Mouse (Mus musculus) heart, adult 2 months (tissue): ENCODE data around the gene Qpctl. TPM values are rescaled to one million over a fixed set of nuclear protein-coding genes. Genes with fewer than 3 reads are reported as not detected.

Experiments
- DNase-seq, 2 experiments: peaks; one replicate each; pipeline ENCODE4 v3.0.0; 2021
- H3K27ac ChIP-seq: fragments of 200-600 bp; 2 replicates; pipeline ENCODE4 v1.8.1; 2022
- H3K27me3 ChIP-seq: fragments of 200-500 bp; 2 replicates; pipeline ENCODE4 v1.6.1; 2012; ENCODE audit warnings: mild to moderate bottlenecking, low read length, inconsistent platforms, mixed read lengths; ENCODE audit not compliant: control insufficient read depth, insufficient read depth
- H3K36me3 ChIP-seq: fragments of 200-500 bp; 2 replicates; pipeline ENCODE4 v1.6.1; 2012; ENCODE audit warnings: low read length, inconsistent platforms; ENCODE audit not compliant: control insufficient read depth, insufficient read depth
- H3K4me1 ChIP-seq: fragments of 200-500 bp; 2 replicates; pipeline ENCODE4 v1.6.1; 2011; ENCODE audit warnings: low read length; ENCODE audit not compliant: control insufficient read depth, insufficient read depth
- H3K4me3 ChIP-seq: fragments of 200-600 bp; 2 replicates; pipeline ENCODE4 v1.8.1; 2022
- H3K79me2 ChIP-seq: fragments of 200-500 bp; replicated peaks from 2 replicates; pipeline ENCODE4 v1.6.1; 2012; ENCODE audit warnings: mild to moderate bottlenecking, inconsistent platforms, low read length, moderate library complexity, mixed read lengths; ENCODE audit not compliant: control insufficient read depth, insufficient read depth
- H3K9ac ChIP-seq: fragments of 200-500 bp; 2 replicates; pipeline ENCODE4 v1.6.1; 2012; ENCODE audit warnings: low read depth, mild to moderate bottlenecking, control low read depth, inconsistent platforms, low read length, mixed read lengths
- CTCF ChIP-seq: fragments of 200-600 bp; IDR thresholded peaks from 2 replicates; pipeline ENCODE4 v1.8.1; 2022; ENCODE audit warnings: antibody characterized with exemption, mild to moderate bottlenecking, moderate library complexity
- EP300 ChIP-seq: fragments of 200-500 bp; IDR thresholded peaks from 2 replicates; pipeline ENCODE4 v1.6.1; 2011; ENCODE audit warnings: low read depth, low read length, control low read depth; ENCODE audit not compliant: insufficient read depth
- POLR2A ChIP-seq: fragments of 200-500 bp; IDR thresholded peaks from 2 replicates; pipeline ENCODE4 v1.6.1; 2011; ENCODE audit warnings: mild to moderate bottlenecking, low read depth, low read length, control low read depth; ENCODE audit not compliant: insufficient read depth
- WGBS: fragments of 180-500 bp; shearing (Covaris S2); methylation state at CpG from one replicate; pipeline ENCODE4 v1.1.7; 2018; 5-methylcytosine and 5-hydroxymethylcytosine counted together
- intact Hi-C: fragments of 180-260 bp; cut with DNase I; formaldehyde crosslinking; loops from one replicate; pipeline ENCODE4 v1.15.1; 2025
- polyA plus RNA-seq: library from polyadenylated mRNA; depleted of rRNA; stranded (reverse); fragments of >200 nt; gene quantifications from 2 replicates; pipeline ENCODE4 v1.2.3, GENCODE M21; 2012
- total RNA-seq, 2 experiments: library from RNA; stranded (reverse); gene quantifications; 2 replicates each; pipeline ENCODE4 v1.2.3; 2021

Gene Qpctl
- total and polyA plus RNA-seq, 3 experiments, result 3.8 to 5.3 (median 4.6) TPM

DNA sequence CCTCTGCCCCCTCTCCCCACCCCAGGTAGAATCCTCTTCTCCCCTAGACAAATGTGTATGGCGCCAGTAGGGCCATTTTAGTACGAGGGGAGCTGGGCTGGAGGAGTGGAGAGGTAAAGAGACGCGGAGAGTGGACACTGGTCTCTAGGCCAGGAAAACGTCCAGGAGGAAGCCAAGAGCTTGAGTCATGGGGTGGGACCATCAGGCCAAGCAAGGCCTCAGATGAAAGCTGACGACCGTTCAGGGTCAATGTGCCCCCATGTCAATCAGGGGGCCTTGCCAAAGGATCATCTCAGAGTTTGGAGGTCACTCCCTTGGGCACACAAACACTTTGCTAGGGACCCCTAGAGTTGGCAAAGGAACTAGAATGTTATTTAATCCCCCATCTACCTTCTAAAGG lies 28.1 kb upstream of the Qpctl start:
- TF ChIP-seq CTCF, result no peak
- intact Hi-C loops, result no loop called here
- DNase-seq, result no peak
- Histone ChIP-seq H3K27ac (no peak overlapping the region), H3K27me3 (peaks cover 6% of the 10 kb centered on the region; the same call in 1 of the 2 replicates), H3K36me3 (no peaks in the 10 kb centered on the region), H3K4me1 (peaks cover 5% of the 10 kb centered on the region), H3K79me2 (no peaks in the 10 kb centered on the region), H3K9ac (no peak overlapping the region), H3K4me3 (no peak overlapping the region)
- WGBS, result 76% methylated on average over 7 of the region's 7 CpGs

DNA sequence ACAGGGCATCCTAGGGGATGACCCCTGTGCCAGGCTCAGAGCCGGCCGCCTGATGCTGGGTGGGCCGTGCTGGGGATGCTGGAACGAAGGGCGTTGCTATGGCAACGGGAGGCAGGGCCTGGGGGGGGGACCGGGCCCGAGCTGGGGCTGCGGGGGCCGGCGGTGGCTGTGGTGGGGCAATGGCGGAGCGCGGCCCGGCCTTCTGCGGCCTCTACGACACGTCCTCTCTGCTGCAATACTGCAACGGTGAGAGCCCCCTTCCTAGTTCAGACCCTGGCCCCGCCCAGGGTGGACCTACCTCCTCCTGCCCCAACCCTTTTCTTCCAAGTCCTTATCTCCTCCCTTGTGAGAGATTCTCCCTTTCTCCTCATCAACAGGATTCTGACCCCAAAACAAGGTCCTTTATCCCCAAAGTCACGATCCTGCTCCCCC lies 27.4 kb upstream of the Qpctl start:
- no peak overlapping the region for H3K4me3 ChIP-seq

DNA sequence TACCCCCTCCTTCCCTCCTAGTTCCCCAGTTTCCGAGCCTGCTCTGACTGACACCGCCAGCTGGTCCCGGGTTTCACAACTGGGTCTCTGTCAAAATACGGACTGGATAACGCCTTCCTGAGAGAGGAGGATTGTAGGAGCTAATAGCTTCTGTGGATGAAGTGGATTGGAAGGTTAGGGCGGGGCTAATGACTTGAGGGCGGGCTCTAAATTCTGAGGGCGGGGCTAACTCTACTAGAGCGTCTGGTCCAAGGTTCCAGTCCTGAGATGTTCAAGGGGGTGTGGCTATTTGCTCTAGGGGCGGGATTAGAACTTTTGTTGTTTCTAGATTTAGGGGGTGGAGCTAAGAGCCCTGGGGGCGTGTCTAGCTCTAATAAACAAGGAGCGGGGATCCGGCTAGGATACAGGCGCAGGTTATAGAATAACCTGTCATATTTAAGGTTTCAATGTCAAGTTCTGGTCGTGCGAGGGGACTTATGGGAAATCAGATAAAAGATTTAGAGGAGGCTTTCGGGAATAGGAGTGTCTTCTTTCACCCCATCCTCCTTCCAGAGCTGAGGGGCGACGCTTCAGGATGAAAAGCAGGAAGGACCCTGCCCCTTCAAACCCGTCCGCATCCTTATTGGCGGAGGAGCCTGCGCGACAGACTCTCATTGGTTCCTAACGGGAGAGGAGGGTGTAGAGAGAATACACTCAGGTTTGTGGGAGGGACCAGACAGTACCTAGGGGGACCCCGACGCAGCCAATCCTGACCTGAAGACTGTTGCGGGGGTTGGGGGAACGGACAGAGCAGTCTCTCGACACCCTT lies 26.8 kb upstream of the Qpctl start, which contains the start of gene Eml2:
Eml2 (plus strand) TSS at position 714 of the 808 bp plus-strand sequence.
- DNase-seq, result no peak
- no peaks in the 10 kb centered on the region for H3K79me2 ChIP-seq
- peaks cover 6% of the 10 kb centered on the region; the same call in 1 of the 2 replicates for H3K27me3 ChIP-seq
- no peak within 1 kb of the TSS for H3K9ac ChIP-seq
- peaks cover 1% of the 10 kb centered on the region; the same call in 1 of the 2 replicates for H3K4me1 ChIP-seq
- TF ChIP-seq EP300 (no peak), CTCF (no peak), POLR2A (no peak)
- WGBS, result 8% methylated on average over 30 of the region's 30 CpGs
- intact Hi-C loops, result no loop called here
- no peak within 1 kb of the TSS for H3K4me3 ChIP-seq
- H3K27ac ChIP-seq, result no peak within 1 kb of the TSS
- H3K36me3 ChIP-seq, result no peaks in the 10 kb centered on the region

More for the DNA sequence above, 27.4 kb upstream of the Qpctl start:
- WGBS, result 21% methylated on average over 21 of the region's 21 CpGs
- peaks cover 3% of the 10 kb centered on the region for H3K4me1 ChIP-seq
- H3K27ac ChIP-seq, result no peak overlapping the region
- H3K27me3 ChIP-seq, result peaks cover 6% of the 10 kb centered on the region; the same call in 1 of the 2 replicates
- intact Hi-C loops, result no loop called here
- no peak for TF ChIP-seq POLR2A
- no peak for TF ChIP-seq CTCF
- TF ChIP-seq EP300, result no peak
- no peak overlapping the region for H3K9ac ChIP-seq
- DNase-seq, result no peak
- H3K79me2 ChIP-seq, result no peaks in the 10 kb centered on the region
- no peaks in the 10 kb centered on the region for H3K36me3 ChIP-seq

- DNase-seq, result peak; percentile 82 to 86
- no peaks in the 10 kb centered on the region for H3K79me2 ChIP-seq
- peak; percentile 89 for TF ChIP-seq CTCF
- no peak for TF ChIP-seq EP300
- no peak for TF ChIP-seq POLR2A
- intact Hi-C loops, result loop anchor here (1.0 kb wide), 1 partner anchor 16 kb away; no protein-coding TSS in a partner anchor
- H3K36me3 ChIP-seq, result no peaks in the 10 kb centered on the region
- H3K4me3 ChIP-seq, result 0 out of 2 replicates have a peak overlapping the region, but pooled peaks have one; percentile 22
- peak overlapping the region; percentile 12; the same call in 1 of the 2 replicates for H3K9ac ChIP-seq
- 12% methylated on average over 17 of the region's 17 CpGs for WGBS
- peaks cover 4% of the 10 kb centered on the region; the same call in 1 of the 2 replicates for H3K27me3 ChIP-seq
- peaks cover 5% of the 10 kb centered on the region for H3K4me1 ChIP-seq
- no peak overlapping the region; the same call in 1 of the 2 replicates for H3K27ac ChIP-seq
These were observed 23.8 kb upstream of the Qpctl start for GRCm38 (mm10) chr7:19172874-19173273.

- H3K27ac ChIP-seq, result no peak overlapping the region
- peaks cover 4% of the 10 kb centered on the region; the same call in 1 of the 2 replicates for H3K27me3 ChIP-seq
- 30% methylated on average over 8 of the region's 8 CpGs for WGBS
- no peaks in the 10 kb centered on the region for H3K36me3 ChIP-seq
- DNase-seq, result no peak
- no peak for TF ChIP-seq CTCF
- TF ChIP-seq EP300, result no peak
- TF ChIP-seq POLR2A, result no peak
- intact Hi-C loops, result no loop called here
- peaks cover 5% of the 10 kb centered on the region for H3K4me1 ChIP-seq
- no peak overlapping the region for H3K4me3 ChIP-seq
- no peaks in the 10 kb centered on the region for H3K79me2 ChIP-seq
- H3K9ac ChIP-seq, result no peak overlapping the region
These were observed 22.7 kb upstream of the Qpctl start for GRCm38 (mm10) chr7:19171831-19172230.

DNA sequence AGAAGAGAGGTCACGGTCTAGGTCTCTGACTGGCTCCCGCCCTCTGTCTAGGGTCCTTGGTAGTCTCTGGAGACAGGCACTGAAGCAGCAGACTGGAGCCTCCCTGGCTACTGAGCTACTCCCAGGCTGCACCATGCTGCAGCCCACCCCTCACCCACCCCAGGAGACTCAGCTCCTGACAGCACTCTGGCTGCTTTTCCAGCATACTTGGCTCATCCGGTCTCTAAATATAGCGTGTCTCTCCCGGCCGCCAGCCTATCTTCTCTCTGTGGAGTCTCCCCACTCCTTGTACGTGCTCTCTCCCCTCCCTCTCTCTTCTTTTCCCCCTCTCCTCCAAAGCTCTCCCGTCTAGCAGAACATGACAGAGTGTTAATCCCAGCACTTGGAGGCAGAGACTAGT lies 21.1 kb upstream of the Qpctl start:
- Histone ChIP-seq H3K4me3 (no peak overlapping the region), H3K79me2 (no peaks in the 10 kb centered on the region), H3K27ac (peak overlapping the region; percentile 27), H3K4me1 (peaks cover 8% of the 10 kb centered on the region), H3K9ac (no peak overlapping the region), H3K27me3 (no peaks in the 10 kb centered on the region; the same call in 1 of the 2 replicates), H3K36me3 (no peaks in the 10 kb centered on the region)
- intact Hi-C loops, result no loop called here
- no peak for TF ChIP-seq EP300
- TF ChIP-seq CTCF, result no peak
- no peak for TF ChIP-seq POLR2A
- 13% methylated on average over 8 of the region's 8 CpGs for WGBS
- DNase-seq, result peak; percentile 37 to 70
